Mouse (Mus musculus) CD8-positive naive resting alpha-beta T cell, adult 57 days (primary cell): Measurements from ENCODE around the gene Prss56. TPM values are rescaled to one million over a fixed set of nuclear protein-coding genes. Genes with fewer than 3 reads are reported as not detected.

ENCODE experiments used
- total RNA-seq: library from RNA; stranded (reverse); gene quantifications from one replicate; pipeline ENCODE4 v1.2.4, GENCODE M21; 2023

Prss56 gene
- total RNA-seq, result not detected

GRCm38 (mm10) chr1:87183013-87183412, at the start of gene Prss56:
TSS of gene Prss56 (plus strand) at chr1:87183313.

GRCm38 (mm10) chr1:87156199-87156587, 26.9 kb upstream of the Prss56 start, which contains the start of gene Ecel1:
TSS of gene Ecel1 (minus strand) at chr1:87156521.

DNA sequence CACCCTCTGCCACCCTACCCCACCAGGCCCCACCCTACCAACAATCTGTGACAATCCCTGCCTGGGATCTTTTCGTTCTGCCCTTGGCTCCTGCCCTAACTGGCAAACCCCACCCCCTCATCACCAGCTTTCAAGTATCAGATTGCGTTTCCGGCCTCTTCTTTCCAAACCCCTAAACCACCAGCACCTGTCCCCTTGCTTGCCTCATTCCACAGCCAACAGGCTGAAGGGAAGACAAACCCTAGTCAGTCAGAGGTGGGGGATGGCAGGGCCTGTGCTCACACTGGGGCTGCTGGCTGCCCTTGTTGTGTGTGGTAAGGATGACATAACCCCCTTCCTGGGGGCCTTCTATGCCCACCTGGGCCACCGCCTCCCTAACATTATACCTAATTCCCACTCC, 7.3 kb downstream of the Prss56 start, which contains the start of gene Chrnd:
TSS of gene Chrnd (plus strand) at position 179 of the 400 bp plus-strand sequence.

GRCm38 (mm10) chr1:87204465-87204864, 21.4 kb downstream of the Prss56 start, which contains the start of gene Chrng:
TSS of gene Chrng (plus strand) at chr1:87204657.

DNA sequence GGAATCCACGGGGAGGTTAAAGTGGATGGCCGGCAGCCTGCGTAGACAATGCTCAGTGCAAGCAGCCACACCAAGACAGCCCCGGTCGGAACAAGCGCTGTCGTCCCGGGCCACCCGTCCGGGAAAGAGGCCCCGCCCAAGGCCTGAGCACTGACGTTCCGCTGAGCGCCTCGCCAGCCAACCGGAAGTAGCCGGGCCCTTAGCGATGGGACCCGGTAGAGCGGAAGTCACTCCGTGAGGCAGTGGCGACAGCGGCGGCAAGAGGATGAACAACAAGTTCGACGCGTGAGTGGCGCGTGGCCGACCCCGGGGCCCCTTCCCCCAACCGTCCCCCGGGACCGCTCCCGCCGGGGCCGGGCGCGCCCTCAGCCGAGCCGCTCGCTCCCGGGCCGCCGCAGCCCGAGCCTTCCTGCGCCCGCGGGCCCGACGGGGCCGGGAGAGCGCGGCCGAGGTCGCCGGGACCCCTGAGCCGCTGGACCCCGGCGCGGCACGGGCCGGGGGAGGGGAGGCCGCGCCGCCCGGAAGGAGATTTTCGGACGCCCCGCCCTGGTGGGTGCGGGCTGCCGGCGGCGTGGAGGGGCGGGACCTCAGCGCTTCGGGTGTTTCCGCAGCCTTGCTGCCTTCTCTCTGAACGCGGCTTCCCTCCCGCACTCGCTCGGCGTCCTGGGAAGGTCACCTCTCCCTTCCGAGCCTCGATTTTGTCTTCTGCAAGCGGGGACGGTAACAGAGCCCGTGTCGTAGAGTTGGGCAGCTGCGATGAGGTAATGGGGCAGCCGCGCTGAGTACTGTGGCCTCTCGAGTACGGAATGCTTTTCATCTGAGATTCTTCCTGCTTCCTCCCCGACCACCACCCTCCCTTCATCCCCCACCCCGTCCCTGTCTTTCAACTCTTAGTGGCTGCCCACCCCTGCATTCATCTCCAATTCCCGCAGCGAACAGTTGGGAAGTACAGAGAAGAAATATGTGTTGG, 30.9 kb downstream of the Prss56 start, which contains the start of gene Eif4e2:
TSS of gene Eif4e2 (plus strand) at position 180 of the 970 bp plus-strand sequence.

Other genes starting within 250 kb of the Prss56 start
- not detected for gene Alppl2, start 93.4 kb upstream of the Prss56 start, total RNA-seq
- gene Alpi, start 81.7 kb upstream of the Prss56 start, total RNA-seq, result not detected
- not detected for gene Akp3, start 58.3 kb upstream of the Prss56 start, total RNA-seq
- not detected for gene Ecel1, start 26.8 kb upstream of the Prss56 start, total RNA-seq
- gene Chrnd, start 7.3 kb downstream of the Prss56 start, total RNA-seq, result not detected
- gene Chrng, start 21.3 kb downstream of the Prss56 start, total RNA-seq, result not detected
- gene Eif4e2, start 30.6 kb downstream of the Prss56 start, total RNA-seq, result 134 TPM
- 0.31 TPM for gene Efhd1, start 81.0 kb downstream of the Prss56 start, total RNA-seq
- gene Gigyf2, start 143.7 kb downstream of the Prss56 start, total RNA-seq, result 120 TPM
- gene Kcnj13, start 211.4 kb downstream of the Prss56 start, total RNA-seq, result not detected